Mouse (Mus musculus): ENCODE measurements at regions not wholly inside any gene's neighbourhood (a gene's known extent, or its start where the extent isn't known, plus 50 kb on each side); places are given as distances from the start of the nearest gene placed in this dataset.
A peak's percentile ranks its signal among the peaks of the same experiment; 100 is the strongest.

- TF ChIP-seq POLR2AphosphoS2 (IDR thresholded peaks at IDR 0.05; ENCODE audit: low read depth, low read length) (no peak), TBP (conservative IDR thresholded peaks at IDR 0.05; ENCODE audit: low read depth, low read length) (no peak), KAT2A (IDR thresholded peaks at IDR 0.05; ENCODE audit: insufficient replicate concordance, low read length) (no peak), USF1 (IDR thresholded peaks at IDR 0.05; ENCODE audit: low read depth, low read length) (peak; percentile 36), POLR2A (IDR thresholded peaks at IDR 0.05; ENCODE audit: low read depth, low read length) (no peak)
These were observed 166.9 kb upstream of the Gm3448 start for GRCm38 (mm10) chr17:15208030-15208807.

All from CH12.LX (cell line).